Mouse (Mus musculus) left cerebral cortex, adult 9 months (tissue): Measurements from ENCODE around the gene Rab37.

Experiments used
- DNase-seq, 2 experiments: peaks; one replicate each; pipeline ENCODE4 v3.0.0; 2022; ENCODE audit warnings: low spot score in 2 of 2

The Rab37 gene

DNA sequence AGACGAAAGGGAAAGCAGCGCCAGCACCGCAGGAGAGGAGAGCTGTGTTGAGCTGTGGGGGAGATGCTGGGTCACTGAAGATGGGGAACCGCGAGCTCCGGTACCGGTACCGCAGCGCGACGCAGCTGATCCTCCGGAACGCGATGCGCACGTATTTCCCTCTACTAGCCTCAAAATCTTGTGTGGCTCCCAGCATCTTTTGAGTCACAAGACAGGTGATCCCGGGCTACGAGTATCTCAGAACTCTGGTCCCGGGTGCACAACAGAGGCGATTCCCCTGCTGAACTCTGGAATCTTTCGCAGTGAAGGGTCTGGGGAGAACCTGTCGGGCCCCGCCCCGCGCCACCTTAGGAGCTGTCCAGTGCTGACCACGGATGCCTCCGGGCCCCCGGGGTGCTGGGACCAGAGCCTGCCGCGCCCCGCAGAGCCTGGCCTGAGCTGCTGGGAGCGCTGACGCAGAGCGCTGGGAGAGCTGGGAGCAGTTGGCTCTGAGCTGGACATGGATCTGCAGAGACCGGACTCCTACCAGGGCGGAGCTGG is at the start of gene Rab37:
Gene Rab37, plus strand, starts transcription at position 70 of the 540 bp plus-strand sequence.
- DNase-seq = no peak

DNA sequence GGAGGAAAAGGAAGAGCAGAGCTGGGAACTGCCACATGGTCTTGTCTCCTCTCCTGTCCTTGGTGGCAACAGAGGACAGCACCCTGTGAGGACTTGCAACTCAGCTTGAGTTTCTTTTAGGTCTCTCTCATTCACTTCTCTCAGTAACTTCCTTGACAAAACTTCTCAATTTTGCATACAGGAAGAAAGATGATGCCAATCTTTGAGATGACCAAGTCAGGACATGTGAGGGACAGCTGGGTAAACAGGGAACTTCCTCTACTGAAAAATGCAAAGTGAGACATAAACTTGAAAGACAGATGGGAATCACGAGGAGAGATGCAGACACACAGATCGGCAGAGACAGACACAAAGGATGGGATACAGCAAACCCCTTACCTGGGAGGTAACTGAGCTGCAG is 43.0 kb upstream of the Rab37 start, which contains the start of gene Cd300ld3:
Gene Cd300ld3, minus strand, starts transcription at position 151 of the 400 bp plus-strand sequence.
- no peak for DNase-seq

DNA sequence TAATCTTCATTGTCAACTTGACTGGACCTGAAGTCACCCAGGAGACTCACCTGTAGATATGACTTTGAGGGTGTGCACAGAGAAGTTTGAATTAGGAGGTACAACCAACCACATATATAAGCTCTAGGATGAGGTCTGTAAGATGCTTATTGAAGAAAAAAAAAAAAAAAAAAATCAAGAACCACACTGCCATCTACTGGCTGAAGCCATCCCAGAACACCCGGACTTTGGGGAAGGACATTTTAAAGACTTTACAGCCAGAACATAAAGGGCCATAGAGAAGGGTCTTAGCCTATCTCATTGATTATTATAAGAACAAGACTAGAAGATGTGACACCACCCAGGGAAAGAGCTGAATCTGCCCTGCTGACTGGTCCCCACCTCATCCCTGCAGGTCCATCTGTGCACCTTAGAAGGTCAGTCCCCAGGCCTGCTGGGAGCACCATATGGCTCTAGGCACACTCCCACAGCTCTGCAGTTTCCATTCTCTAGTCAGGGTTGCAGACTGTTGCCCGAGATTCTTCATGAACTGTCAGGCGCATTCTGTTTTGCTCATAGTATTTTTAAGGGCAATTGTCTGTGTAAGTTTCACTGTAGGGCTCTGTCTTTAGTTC is 41.8 kb upstream of the Rab37 start:
- peak in 1 of 2 experiments; percentile 15 for DNase-seq

DNA sequence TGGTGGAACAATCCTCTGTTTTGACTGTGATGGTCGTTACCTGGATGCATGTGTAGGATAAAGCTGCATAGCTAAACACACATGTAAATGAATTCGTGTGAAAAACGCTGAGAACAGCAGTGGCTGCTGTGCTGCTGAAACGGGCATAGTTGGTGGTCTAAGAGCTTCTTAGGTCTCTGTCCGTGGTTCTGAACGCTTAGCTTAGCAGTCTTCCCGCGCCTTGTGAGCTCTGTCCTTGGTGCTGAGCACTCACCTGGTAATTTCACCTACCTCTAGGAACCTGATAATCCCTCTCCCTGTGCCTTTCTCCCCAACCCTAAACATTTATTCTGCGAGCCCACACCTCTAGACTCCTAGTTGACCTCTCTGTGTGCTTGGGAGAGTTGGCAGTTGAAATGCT is 39.0 kb upstream of the Rab37 start:
- no peak for DNase-seq

DNA sequence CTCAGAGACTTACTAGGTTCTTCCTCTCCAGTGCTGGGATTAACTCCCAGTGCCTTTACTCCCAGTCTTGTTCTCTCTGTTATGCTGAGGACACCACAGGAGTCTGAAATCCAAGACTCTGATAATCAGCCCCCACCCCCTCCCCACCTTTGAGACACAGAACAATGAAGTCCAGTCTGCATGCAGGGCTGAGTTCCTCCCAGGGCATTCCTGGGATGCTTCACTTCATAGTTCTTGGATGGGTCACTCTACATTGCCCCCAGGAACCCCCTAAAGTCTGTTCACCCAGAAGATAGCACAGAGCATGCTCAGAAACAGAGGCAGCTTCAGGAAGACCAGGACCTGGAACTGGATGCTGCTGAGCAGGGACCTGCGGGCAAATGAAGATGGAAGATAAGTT is 38.2 kb upstream of the Rab37 start:
- DNase-seq = no peak

DNA sequence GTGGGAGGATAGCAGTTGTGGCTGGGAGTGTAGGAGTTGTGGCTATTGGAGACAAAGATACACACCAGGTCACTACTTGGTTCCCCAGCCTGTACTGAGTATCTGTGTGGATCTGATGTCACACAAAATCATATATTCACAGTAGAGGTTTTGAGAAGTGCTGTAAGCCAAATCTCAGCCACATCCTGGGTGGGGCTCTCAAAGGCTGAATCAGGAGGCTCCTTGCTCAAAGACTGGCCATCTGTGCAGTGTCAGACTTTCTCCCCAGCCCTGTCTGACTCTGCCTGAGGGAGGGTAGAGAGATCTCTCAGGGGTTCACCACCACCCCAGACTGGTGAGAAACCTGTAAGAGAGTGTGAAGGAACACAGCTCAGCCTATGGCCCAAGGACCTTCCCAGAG is 36.7 kb upstream of the Rab37 start:
- no peak for DNase-seq

DNA sequence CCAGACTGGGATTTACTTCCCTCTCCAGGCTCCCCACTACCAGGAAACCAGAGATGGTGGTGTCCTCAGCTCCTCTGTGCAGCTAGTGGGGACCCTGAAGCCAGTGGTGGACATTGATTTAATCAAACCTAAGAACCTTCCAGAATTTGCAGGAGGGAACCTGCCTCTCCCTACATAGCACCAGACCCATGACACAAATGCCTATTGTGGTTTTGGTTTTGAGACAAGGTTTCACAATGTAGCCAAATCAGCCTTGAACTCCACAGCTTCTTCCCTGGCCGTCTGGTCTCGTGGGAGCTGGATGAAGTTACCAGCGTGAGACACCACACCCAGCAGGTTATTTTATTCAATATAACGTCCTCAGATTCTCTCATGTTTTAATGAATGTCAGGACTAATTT is 32.5 kb upstream of the Rab37 start:
- no peak for DNase-seq

DNA sequence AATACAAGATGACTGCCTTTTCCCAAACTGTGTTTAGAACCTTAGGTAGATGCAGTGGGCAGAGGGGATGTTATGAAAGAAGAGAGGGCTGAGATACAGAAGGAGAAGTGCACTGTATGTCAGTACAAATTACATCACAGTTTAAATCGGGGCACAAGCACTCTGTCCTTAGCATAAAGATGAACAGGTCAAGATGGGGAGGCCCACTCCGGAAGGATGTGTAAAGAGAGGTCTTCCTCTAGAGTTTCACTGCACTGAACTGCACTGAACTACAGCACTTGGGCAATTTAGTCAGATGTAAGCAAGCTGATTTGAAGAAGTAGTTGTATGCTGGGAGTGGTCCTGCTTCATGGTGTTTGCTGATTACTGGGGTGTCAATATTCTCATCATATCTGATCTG is 31.4 kb upstream of the Rab37 start:
- no peak for DNase-seq

DNA sequence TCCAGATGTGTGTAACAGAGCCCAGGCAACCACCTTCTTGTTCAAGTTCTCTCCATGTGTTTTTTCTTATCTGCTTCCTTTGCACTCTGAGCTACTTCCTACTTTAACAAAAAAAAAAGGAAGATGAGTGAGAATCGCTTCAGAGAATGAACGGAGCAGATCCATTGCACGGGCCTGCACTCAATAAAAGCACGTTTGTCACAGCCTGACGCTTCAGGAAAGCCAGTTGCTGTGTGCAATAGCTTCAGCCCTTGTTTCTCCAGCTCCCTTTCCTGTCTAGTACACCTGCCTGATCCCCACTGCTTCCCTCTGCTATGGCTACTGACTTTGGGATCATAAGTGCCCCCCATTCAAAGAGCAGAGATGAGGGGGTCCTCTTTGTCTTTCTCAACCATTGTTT is 29.2 kb upstream of the Rab37 start, which contains the start of gene Cd300e:
Gene Cd300e, minus strand, starts transcription at position 101 of the 400 bp plus-strand sequence.
- DNase-seq = no peak

DNA sequence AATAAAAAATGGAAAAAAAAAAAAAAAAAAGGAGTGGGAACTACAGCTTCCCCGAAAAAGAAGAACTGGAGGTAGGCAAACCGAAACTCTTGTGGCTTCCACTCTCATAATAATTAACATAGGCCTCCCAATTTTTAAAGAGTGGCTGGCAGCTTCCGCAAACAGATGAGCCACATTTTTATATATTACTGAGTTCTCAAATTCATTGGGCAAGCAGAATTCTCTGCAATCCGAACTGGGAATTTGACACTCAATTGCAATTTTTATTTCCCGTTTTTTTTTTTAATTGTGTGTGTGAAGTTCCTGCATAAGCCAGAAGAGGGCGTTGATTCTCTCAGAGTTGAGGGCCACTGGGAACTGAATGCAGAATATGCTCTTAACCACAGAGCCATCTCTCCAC is 24.5 kb upstream of the Rab37 start:
- no peak for DNase-seq

DNA sequence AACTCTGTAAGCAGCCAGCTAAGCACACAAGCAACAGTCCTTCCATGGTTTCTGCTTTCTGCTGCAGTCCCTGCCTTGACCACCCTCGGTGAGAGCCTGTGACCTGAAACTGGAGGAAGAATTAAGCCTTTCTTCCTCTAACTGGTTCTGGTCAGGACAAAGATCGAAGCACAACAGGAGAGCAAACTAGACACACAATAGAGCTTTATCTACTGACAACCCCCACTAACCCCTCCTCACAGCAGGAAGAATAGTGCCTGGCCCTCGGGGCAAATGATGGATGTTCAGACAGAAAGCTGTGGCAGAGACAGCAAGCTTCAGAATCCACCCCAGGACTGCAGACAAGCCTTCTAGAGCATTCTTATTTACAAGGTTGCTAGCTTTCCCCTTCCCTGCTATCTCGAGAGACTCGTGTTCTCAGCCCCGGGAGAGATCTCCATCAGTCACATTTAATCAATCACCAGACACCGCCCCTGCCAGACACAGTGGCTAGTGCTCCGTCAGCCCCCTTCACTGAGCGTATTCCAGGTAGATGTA is 20.1 kb upstream of the Rab37 start:
- no peak for DNase-seq

DNA sequence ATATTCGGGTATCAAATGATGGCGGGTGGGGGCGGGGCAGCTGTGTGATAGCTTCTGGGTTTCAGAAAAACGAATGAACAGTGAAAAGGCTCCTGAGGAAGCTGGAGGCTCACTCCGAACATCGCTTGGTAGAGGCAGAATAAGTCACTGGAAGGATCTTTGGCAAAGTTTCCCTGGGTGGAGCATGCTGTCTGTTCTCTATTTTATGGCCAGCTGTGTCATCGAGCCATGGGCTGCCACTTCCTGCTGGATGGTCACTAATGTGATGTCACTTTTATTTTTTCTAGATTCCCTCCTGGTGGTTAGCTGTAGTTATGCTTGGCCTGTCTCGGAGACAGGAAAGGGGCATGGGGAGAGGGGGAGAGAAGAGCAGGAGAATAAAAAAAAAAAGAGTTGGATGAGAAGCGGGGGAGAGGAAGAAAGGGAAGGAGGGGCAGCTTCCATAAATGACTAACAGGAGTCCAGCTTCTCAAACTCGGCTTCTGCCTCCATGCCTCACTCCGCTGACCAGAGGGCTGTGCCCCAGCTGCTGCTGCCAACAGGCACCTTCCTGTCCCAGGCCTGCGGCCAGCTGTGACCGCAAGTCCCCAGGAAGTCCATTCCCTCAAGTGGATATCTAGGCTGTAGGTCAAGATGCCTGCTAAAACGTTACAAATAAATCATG is 19.5 kb upstream of the Rab37 start:
- DNase-seq = no peak

DNA sequence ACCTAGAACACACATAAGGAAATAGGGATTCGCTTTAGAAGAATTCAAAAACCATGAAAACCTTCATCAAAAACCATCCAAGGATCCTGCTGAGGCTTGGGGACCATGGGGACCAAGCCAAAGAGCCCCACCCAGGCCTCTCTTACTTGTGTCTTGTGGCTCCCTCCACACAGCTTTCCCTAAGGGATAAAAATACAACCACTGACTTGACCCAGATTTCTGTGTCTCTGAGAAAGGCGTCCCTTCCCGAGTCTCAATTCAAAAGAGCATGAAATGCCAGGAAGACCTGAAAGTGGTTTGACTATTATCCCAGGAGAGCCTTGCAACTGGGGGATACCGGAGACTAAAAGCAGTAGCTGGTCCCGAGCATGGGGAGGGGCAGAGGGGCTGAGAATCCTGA is 18.2 kb upstream of the Rab37 start:
- DNase-seq = peak in 1 of 2 experiments; percentile 7

DNA sequence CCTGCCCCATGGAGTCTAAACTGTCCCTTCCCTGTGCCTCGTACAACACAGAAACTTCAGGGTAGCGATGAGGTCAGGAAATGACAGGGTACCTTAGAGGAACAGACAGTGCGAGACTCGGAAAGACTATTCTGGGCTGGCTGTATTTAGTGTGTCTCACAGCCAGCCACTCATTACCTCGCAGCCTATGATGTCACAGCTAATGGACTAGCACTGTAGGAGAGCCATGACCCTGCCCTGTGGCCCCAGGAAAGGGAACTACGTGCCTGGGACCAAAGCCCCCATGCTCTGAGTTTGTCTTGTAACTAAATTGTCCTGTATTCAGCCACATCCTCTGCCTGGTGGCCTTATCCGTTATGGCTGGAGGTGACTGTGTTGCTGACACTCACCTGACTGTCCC is 15.8 kb upstream of the Rab37 start:
- no peak for DNase-seq

DNA sequence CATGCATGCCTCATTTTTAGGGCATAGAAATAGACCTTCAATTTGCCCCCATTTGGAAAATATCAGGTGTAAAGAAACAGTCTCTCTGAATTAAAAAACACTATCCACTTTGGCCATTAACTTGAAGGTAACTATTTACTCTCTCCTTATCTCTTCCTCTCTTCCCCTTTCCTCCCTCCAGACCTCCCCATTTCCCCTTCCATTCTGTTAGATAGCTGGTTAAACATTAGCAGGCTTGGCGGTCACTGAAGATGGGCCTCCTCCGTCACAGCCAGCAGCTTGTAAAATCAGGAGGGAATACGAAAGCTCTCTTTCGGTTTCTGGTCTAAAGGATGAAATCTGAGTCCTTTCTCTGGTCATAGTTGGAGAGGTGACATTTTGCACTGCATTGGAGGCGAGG is 15.4 kb upstream of the Rab37 start:
- no peak for DNase-seq

DNA sequence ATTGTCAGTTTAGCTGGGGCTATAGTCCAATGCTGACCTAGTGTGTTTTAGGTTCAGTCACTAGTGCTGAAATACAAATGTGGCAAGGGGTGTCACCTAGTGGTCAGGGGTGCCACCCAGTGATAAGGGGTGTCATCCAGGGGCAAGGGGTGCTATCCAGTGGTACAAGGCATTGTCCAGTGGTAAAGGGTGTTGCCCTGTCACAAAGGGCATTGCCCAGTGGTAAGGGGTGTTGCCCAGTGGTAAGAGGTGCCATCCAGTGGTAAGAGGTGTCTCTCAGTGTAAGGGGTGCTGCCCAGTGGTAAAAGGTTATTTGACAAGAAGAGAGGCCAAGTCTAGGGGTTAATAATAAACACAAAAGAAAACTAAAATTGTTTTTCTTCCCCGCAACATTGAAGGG is 13.8 kb upstream of the Rab37 start:
- DNase-seq = no peak

DNA sequence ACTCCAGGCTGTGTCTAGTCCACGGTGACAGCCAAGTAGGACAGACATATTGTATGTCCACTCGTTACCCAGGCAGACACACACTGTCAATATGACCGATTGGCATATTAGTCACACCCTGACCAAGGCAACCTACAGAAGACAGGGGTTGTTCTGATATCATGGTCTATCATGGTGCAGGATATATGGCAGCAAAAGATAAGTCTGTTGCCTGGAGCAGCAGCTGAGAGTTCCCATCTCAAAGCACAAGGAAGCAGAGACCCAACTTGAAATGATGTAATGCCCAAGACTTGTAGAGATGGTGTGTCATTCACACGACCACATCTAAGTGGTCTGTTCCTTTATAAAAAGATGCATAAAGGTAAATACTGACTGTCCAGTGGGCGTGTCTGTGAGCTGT is 12.6 kb upstream of the Rab37 start:
- DNase-seq = no peak

DNA sequence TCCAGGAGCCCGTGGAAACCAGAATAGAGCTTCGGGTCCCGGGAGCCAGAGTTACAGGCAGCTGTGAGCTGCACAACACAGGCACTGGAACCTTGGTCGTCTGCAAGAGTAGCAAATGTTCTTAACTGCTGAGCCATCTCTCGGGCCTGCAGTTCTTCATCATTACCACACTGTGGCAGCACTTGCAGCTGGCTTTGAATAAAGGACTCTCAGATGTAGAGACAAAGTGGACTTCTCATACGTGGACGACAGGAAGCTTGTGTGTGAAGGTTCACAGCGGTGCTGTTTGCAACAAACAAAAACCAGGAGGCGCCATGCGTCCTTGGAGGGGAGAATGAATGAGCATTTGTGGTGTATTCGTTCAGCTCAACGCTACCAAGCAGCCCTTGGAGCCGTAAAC is 10.3 kb upstream of the Rab37 start:
- DNase-seq = peak; percentile 23 to 70

DNA sequence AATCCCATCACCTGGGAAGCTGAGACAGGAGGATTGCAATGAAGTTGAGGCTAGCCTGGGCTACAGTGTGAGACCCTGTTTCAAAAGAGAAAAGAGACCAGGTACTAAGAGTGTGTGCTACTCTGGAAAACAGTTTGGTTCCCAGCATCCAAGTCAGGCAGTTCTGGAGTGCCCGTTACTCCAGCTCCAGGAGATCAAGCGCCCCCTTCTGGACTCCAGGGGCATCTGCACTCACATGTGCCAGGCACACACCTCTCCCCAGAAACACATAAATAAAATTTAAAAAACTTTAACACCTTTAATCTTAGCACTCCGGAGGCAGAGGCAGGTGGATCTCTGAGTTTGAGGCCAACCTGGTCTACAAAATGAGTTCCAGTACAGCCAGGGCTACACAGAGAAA is 9.9 kb upstream of the Rab37 start:
- no peak for DNase-seq

DNA sequence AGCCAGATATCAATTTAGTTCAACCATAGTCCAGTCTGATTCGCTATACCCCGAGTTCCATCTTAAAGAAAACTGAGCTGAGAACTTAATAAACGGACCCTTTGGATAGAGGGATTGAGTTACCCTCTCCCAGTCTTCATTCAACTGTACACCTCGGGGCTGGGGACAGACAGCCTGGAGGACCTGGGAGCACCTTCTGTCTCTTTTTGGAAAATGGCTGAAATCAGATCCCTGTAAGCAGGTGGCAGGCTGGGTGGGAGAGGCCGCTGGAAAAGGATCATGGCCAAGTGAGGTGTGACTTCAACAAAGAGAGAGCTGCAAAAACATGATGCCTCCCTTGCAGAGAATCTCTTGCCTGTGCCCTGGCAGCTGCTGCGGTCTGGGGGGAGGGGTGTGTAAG is 9.0 kb upstream of the Rab37 start:
- DNase-seq = no peak

DNA sequence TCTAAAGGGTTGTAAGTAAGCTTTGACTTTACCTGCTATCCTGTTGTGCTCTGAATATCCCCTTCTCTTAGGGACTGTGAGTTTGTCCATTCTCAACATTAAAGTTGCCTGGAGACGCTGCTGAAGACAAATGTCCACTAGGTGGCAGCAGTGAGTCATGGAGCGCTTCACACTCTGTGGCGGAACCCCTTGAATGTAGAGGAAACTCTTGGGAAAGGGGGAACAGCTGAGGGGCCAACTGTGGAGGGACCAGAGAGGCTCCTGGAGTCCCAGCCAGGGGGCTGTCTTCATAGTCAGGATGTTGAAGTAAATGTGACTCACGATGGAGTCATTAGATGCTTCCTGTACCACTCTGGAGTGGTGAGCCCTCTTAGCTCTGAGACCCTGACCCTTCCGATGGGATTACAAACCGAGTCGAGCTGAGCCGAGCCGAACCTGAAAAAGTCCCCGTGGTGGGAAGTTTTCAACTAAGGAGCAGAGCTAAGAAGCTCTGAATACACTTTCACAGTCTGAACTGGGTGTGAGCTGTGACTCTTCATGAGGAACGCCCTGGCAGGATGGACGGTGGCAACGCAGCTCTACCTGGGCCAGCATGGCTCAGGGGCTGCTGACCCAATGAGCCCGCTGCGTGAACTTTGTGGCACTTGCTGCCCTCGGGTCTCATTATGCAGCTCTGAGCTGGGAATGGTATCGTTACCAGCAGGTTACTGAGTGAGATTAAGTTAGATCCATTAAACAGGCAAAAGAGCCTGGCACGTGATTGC is 7.7 kb upstream of the Rab37 start:
- peak in 1 of 2 experiments; percentile 81 for DNase-seq

DNA sequence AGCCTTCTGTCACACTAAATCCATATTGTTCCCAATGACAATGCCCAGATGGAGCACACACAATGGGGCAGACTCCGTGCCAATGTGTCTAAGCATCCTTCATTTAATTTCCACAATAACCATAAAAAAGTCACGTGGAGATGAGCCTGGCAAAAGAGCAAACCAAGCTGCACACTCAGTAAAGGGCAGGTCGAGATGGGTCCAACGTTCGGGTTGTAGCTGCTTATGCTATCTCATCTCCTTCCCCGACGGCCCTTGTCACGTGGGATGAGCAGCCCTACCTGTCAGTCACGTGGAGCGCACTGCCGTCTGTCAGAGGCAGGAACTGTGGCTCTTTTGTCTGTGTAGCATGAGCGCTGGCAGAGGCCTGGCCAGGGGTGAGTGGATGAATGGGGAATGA is 6.6 kb upstream of the Rab37 start:
- DNase-seq = no peak
